In the genomic region with DNA sequence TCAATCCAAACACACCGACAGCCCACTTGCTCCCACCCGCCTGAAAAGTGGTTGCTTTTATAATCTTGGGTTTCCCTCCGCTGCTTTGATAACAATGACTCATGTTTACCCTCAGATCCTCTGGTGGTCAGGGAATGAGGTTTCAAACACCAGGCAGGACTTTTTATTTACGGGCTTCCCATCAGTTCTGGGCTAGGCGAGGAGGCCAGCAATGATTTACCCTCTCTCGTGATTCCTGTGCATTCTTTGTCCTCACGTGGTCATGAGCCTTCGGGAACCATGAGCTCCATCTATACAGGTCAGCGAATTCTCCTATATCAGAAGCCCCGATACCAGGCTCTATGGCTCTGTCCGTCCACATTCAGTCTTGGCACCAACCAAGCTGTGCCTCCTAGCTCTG, we compare ENCODE assay signal across 18 mouse cellular contexts. TPM values are rescaled to one million over a fixed set of nuclear protein-coding genes. Genes with fewer than 3 reads are reported as not detected.
"Had no signal": no experiment of that assay in that cellular context is flagged by ENCODE, and none has a peak within 500 bp of the region (broad histone marks: within the 10 kb centered on the region; RNA-seq: fewer than 3 reads in every experiment).

No protein-coding gene starts in this region.

- H3K27ac ChIP-seq: intestine, embryonic 15.5 days; layer of hippocampus, adult 2 months; limb, embryonic 13.5 days; liver, embryonic 14.5 days; midbrain, embryonic 10.5 days; neural tube, embryonic 15.5 days had no signal

- H3K9me3 ChIP-seq: intestine, embryonic 15.5 days; limb, embryonic 13.5 days; midbrain, embryonic 10.5 days; neural tube, embryonic 15.5 days had no signal

- H3K27me3 ChIP-seq: intestine, embryonic 15.5 days; limb, embryonic 13.5 days; neural tube, embryonic 15.5 days had no signal

- DNase-seq: left cerebral cortex, postnatal 4 days; lung, adult 18-20 months; midbrain, embryonic 14.5 days; right cerebral cortex, adult 18-20 months; right cerebral cortex, postnatal 25 days; thymus, postnatal 36 days had no signal

- H3K36me3 ChIP-seq: intestine, embryonic 15.5 days; limb, embryonic 13.5 days; midbrain, embryonic 10.5 days; neural tube, embryonic 15.5 days had no signal

- H3K4me3 ChIP-seq: intestine, embryonic 15.5 days; layer of hippocampus, adult 2 months; limb, embryonic 13.5 days; midbrain, embryonic 10.5 days; myocyte; neural tube, embryonic 15.5 days had no signal

- H3K9ac ChIP-seq: intestine, embryonic 15.5 days; limb, embryonic 13.5 days; liver, embryonic 14.5 days; neural tube, embryonic 15.5 days had no signal

- ATAC-seq: intestine, embryonic 15.5 days had no signal

- H3K4me1 ChIP-seq: intestine, embryonic 15.5 days; midbrain, embryonic 10.5 days had no signal

- H3K4me2 ChIP-seq: intestine, embryonic 15.5 days; limb, embryonic 13.5 days; neural tube, embryonic 15.5 days had no signal

RNA-seq across cellular contexts. Expression of a gene that starts 3.0 kb away (rescaled TPM):
- total RNA-seq: liver, adult 2 months; megakaryocyte progenitor cell, adult 5-6 weeks had no signal
- polyA plus RNA-seq: intestine, embryonic 15.5 days; limb, embryonic 13.5 days; liver, adult 2 months; lung, embryonic 16.5 days; midbrain, embryonic 10.5 days; myocyte; neural tube, embryonic 11.5 days; small intestine, adult 2 months had no signal
